Mouse (Mus musculus): Measurements from ENCODE around the gene Urgcp. TPM values are rescaled to one million over a fixed set of nuclear protein-coding genes. Genes with fewer than 3 reads are reported as not detected.

Urgcp gene
- polyA plus RNA-seq, 1 experiment from 2014 or later, result 19.1 TPM

DNA sequence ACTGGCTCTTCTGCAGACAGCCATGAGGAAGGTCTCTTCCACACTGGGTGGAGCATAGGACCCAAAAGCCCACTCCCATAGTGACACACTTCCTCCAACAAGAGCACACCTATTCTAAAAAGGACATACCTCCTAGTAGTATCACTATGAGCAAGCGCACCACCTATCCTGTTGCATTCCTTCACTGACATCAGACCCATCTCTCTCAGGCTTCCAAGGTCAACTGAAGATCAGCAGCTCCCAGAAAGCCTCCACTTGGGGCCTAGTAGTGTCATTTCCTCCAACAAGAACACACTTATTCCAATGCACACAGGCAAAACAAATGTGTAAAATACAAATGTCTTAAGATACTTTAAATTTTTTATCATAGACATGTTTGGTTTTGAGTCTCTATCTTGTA is 60.4 kb downstream of the Urgcp start:
- Histone ChIP-seq H3K9me3 (no peaks in the 10 kb centered on the region), H3K4me3 (no peak overlapping the region), H3K36me3 (replicated peaks) (peaks cover 34% of the 10 kb centered on the region), H3K4me1 (peaks cover 12% of the 10 kb centered on the region), H3K27ac (replicated peaks) (no peak overlapping the region), H3K27me3 (replicated peaks; ENCODE audit: low read depth, poor library complexity, severe bottlenecking) (no peaks in the 10 kb centered on the region)
- WGBS, result 94% methylated on average over 1 of the region's 1 CpGs
- DNase-seq (ENCODE audit: low spot score), result no peak

DNA sequence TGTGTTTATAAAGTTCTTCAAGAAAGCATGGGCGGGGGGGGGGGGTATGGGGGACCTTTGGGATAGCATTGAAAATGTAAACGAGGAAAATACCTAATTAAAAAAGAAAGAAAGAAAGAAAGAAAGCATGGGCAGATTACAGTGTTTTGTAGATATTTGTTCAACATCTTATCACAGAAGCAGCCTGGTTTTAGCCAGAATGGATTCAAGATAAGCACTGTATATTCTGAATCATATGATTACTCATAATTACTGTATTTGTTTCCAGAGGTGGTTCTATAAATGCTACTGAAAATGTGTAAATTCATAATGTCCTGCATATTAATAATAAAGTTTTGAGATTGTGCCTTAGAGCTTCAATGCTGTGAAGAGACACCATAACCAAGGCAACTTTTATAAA is 60.9 kb downstream of the Urgcp start:
- Histone ChIP-seq H3K27me3 (replicated peaks; ENCODE audit: low read depth, poor library complexity, severe bottlenecking) (no peaks in the 10 kb centered on the region), H3K9me3 (no peaks in the 10 kb centered on the region), H3K4me3 (no peak overlapping the region), H3K27ac (replicated peaks) (no peak overlapping the region), H3K36me3 (replicated peaks) (peaks cover 34% of the 10 kb centered on the region), H3K4me1 (peaks cover 7% of the 10 kb centered on the region)
- 80% methylated on average over 2 of the region's 2 CpGs for WGBS
- no peak for DNase-seq (ENCODE audit: low spot score)

DNA sequence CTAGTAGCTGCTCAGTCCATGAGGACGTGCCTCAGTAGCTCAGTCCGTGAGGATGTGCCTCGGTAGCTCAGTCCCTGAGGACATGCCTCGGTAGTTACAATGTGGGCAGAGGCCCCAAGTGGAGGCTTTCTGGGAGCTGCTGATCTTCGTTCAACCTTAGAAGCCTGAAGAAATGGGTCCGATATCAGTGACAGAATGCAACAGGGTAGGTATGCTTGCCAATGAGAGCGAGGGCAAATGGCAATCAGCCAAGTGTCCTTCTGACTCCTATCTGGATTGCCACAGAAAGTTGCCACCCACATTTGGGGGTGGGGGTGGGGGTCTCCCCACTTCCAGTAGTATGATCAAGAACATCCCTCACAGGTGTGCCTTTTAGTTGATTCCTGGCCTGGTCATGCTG is 61.4 kb downstream of the Urgcp start:
- H3K9me3 ChIP-seq, result no peaks in the 10 kb centered on the region
- peaks cover 2% of the 10 kb centered on the region for H3K4me1 ChIP-seq
- no peak overlapping the region for H3K4me3 ChIP-seq
- no peak overlapping the region for H3K27ac ChIP-seq (replicated peaks)
- DNase-seq (ENCODE audit: low spot score), result no peak
- H3K36me3 ChIP-seq (replicated peaks), result peaks cover 31% of the 10 kb centered on the region
- H3K27me3 ChIP-seq (replicated peaks; ENCODE audit: low read depth, poor library complexity, severe bottlenecking), result no peaks in the 10 kb centered on the region
- WGBS, result 92% methylated on average over 7 of the region's 7 CpGs

DNA sequence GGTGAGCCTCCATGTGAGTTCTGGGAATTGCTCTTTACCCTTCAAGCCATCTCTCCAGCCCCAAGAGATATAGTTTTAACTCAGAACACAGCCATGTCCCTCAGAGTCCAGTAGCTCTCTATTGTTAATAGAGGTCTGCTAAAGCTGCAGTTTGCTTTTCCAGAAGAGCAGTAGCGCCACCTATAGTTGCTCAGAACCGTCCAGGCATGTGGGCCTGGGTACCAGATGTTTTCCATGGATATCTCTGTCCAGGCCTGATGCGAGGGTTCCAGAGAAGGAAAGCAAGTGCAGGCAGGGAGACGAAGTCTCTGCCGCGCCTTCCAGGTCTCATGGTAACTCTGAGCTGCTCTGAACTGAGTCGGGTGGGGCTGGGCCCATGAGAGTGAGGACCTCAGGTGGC is 70.4 kb downstream of the Urgcp start:
- H3K4me3 ChIP-seq, result no peak overlapping the region
- WGBS, result 32% methylated on average over 7 of the region's 7 CpGs
- H3K27me3 ChIP-seq (replicated peaks; ENCODE audit: low read depth, poor library complexity, severe bottlenecking), result no peaks in the 10 kb centered on the region
- peaks cover 7% of the 10 kb centered on the region; the same call in 1 of the 2 replicates for H3K9me3 ChIP-seq
- H3K27ac ChIP-seq (replicated peaks), result 0 out of 2 replicates have a peak overlapping the region, but pooled peaks have one; percentile 19
- 0 out of 2 replicates have a peak, but pooled peaks cover 8% of the 10 kb centered on the region for H3K4me1 ChIP-seq
- DNase-seq (ENCODE audit: low spot score), result peak; percentile 55
- H3K36me3 ChIP-seq (replicated peaks), result no peaks in the 10 kb centered on the region

DNA sequence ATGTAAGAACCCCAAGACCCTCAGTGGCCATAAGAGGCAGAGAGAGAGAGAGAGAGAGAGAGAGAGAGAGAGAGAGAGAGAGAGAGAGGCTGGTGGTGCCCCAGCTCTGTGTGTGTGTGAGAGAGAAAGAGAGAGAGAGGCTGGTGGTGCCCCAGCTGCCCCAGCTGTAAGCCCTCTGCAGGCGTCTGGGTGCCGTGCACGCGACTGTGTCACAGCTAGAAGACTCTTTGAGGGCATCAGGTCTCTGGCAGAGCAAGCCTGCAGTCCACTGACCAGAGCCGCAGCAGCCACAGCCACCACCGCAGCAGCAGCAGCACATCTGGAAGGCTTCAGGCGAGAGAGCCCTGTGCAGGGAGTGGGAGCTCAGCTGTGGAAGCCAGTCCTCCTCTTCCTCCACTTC is 77.9 kb downstream of the Urgcp start:
- Histone ChIP-seq H3K9me3 (no peaks in the 10 kb centered on the region), H3K27me3 (replicated peaks; ENCODE audit: low read depth, poor library complexity, severe bottlenecking) (no peaks in the 10 kb centered on the region), H3K36me3 (replicated peaks) (no peaks in the 10 kb centered on the region), H3K27ac (replicated peaks) (no peak overlapping the region), H3K4me1 (peaks cover 15% of the 10 kb centered on the region), H3K4me3 (no peak overlapping the region)
- peak; percentile 17 for DNase-seq (ENCODE audit: low spot score)
- 33% methylated on average over 7 of the region's 7 CpGs for WGBS

DNA sequence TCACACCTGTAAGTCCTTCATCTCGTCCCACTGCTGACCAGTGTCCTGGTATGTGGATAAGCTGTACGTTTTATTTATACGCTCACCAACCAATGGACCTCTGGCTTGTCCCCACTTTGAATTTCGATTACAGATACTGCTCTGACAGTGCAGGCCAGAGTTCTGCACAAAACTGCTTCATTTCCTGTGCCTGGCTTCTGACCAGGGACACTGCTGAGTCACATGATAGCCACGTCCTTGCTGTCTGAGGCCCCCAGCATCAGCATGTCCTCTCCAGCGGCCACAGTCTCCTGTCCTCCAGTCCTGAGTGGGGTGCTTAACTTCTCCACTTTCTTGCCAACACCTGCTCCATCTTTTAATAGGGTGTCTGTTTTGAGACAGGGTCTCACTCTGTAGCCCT is 79.6 kb downstream of the Urgcp start:
- Histone ChIP-seq H3K36me3 (replicated peaks) (no peaks in the 10 kb centered on the region), H3K27me3 (replicated peaks; ENCODE audit: low read depth, poor library complexity, severe bottlenecking) (no peaks in the 10 kb centered on the region), H3K9me3 (no peaks in the 10 kb centered on the region), H3K27ac (replicated peaks) (no peak overlapping the region), H3K4me3 (no peak overlapping the region), H3K4me1 (peaks cover 10% of the 10 kb centered on the region)
- WGBS, result 68% methylated on average over 6 of the region's 6 CpGs
- no peak for DNase-seq (ENCODE audit: low spot score)

Other genes starting within 250 kb of the Urgcp start
- gene Xbp1, start 241.7 kb downstream of the Urgcp start, polyA plus RNA-seq (2016; fragmentation: Nextera tagmentation; extraction: Ambion mirVana), result 119 and 129 TPM in 2 replicates
- gene Ccdc117, start 220.2 kb downstream of the Urgcp start, polyA plus RNA-seq (2016; fragmentation: Nextera tagmentation; extraction: Ambion mirVana), result 28.7 and 33.2 TPM in 2 replicates
- gene Ankrd36, start 192.7 kb downstream of the Urgcp start, polyA plus RNA-seq (2016; fragmentation: Nextera tagmentation; extraction: Ambion mirVana), result not detected in 2 replicates
- gene Mrps24, start 46.7 kb downstream of the Urgcp start, polyA plus RNA-seq (2016; fragmentation: Nextera tagmentation; extraction: Ambion mirVana), result 154 and 156 TPM in 2 replicates
- 137 and 138 TPM in 2 replicates for gene Dbnl, start 26.1 kb upstream of the Urgcp start, polyA plus RNA-seq (2016; fragmentation: Nextera tagmentation; extraction: Ambion mirVana)
- 5.1 and 5.3 TPM in 2 replicates for gene Pgam2, start 41.4 kb upstream of the Urgcp start, polyA plus RNA-seq (2016; fragmentation: Nextera tagmentation; extraction: Ambion mirVana)
- gene Polm, start 75.6 kb upstream of the Urgcp start, polyA plus RNA-seq (2016; fragmentation: Nextera tagmentation; extraction: Ambion mirVana), result 9.4 and 10.0 TPM in 2 replicates
- gene Aebp1, start 99.6 kb upstream of the Urgcp start, polyA plus RNA-seq (2016; fragmentation: Nextera tagmentation; extraction: Ambion mirVana), result 9.0 TPM in 2 replicates
- 155 and 161 TPM in 2 replicates for gene Pold2, start 115.9 kb upstream of the Urgcp start, polyA plus RNA-seq (2016; fragmentation: Nextera tagmentation; extraction: Ambion mirVana)
- 5.4 and 23.9 TPM in 2 replicates for gene Myl7, start 136.4 kb upstream of the Urgcp start, polyA plus RNA-seq (2016; fragmentation: Nextera tagmentation; extraction: Ambion mirVana)
- gene Gck, start 187.7 kb upstream of the Urgcp start, polyA plus RNA-seq (2016; fragmentation: Nextera tagmentation; extraction: Ambion mirVana), result 1.9 and 2.8 TPM in 2 replicates
- gene Ykt6, start 193.3 kb upstream of the Urgcp start, polyA plus RNA-seq (2016; fragmentation: Nextera tagmentation; extraction: Ambion mirVana), result 56.0 and 56.8 TPM in 2 replicates

Measured in embryonic facial prominence, embryonic 10.5 days (tissue).